Mouse (Mus musculus) ES-Bruce4 (cell line): ENCODE measurements around the gene Pms2.

Experiments
- CTCF ChIP-seq: IDR thresholded peaks from one replicate; pipeline ENCODE4 v1.8.1; 2011; ENCODE audit warnings: low read depth, low read length
- POLR2A ChIP-seq: IDR thresholded peaks from one replicate; pipeline ENCODE4 v1.8.1; 2011; ENCODE audit warnings: low read length; ENCODE audit not compliant: insufficient read depth

DNA sequence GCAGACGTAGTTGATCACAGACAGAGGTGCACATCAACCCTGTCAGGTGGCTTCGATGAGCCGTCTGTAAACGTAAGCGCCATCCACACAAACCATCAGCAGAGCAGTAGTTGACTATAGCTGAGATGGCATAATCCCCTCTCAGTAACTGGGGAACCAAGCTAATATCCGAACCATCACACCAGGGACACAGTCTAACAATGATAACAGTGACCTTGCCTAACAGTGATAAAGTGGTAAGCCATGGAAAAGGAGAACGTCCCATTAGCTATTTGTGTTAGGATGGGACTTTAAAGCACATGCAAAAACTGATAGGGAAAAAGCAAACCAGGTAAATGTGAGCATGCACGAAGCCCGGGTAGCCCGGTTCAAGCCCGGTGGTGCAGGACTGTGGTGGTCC lies 66.5 kb downstream of the Pms2 start:
- TF ChIP-seq CTCF (no peak), POLR2A (no peak)
